Mouse (Mus musculus): ENCODE results near the gene Zmynd15. TPM values are rescaled to one million over a fixed set of nuclear protein-coding genes. Genes with fewer than 3 reads are reported as not detected.
A peak's percentile ranks its signal among the peaks of the same experiment; 100 is the strongest.

Gene Zmynd15
- polyA plus RNA-seq, 1 experiment: 1.5 TPM

- no peaks in the 10 kb centered on the region for H3K4me1 ChIP-seq (ENCODE audit: control insufficient read depth, insufficient read depth, low read length)
- 59% methylated on average over 14 of the region's 14 CpGs for WGBS
- H3K27ac ChIP-seq (ENCODE audit: control insufficient read depth, insufficient read depth, low read depth, low read length, poor library complexity): no peak overlapping the region
- TF ChIP-seq POLR2A (IDR thresholded peaks at IDR 0.05; ENCODE audit: borderline replicate concordance, control insufficient read depth, low read depth, low read length) (no peak), CTCF (IDR thresholded peaks at IDR 0.05; ENCODE audit: control insufficient read depth, insufficient read depth, low read length) (no peak)
- no peak overlapping the region for H3K4me3 ChIP-seq (replicated peaks; ENCODE audit: control insufficient read depth, low read depth, low read length)
Measured at GRCm38 (mm10) chr11:70499566-70500475, 40.6 kb downstream of the Zmynd15 start.

- H3K27ac ChIP-seq (ENCODE audit: control insufficient read depth, insufficient read depth, low read depth, low read length, poor library complexity): no peak overlapping the region
- TF ChIP-seq POLR2A (IDR thresholded peaks at IDR 0.05; ENCODE audit: borderline replicate concordance, control insufficient read depth, low read depth, low read length) (no peak), CTCF (IDR thresholded peaks at IDR 0.05; ENCODE audit: control insufficient read depth, insufficient read depth, low read length) (no peak)
- WGBS: 70% methylated on average over 1 of the region's 1 CpGs
- no peaks in the 10 kb centered on the region for H3K4me1 ChIP-seq (ENCODE audit: control insufficient read depth, insufficient read depth, low read length)
- H3K4me3 ChIP-seq (replicated peaks; ENCODE audit: control insufficient read depth, low read depth, low read length): no peak overlapping the region
Measured at GRCm38 (mm10) chr11:70500476-70500812, 41.2 kb downstream of the Zmynd15 start.

GRCm38 (mm10) chr11:70502018-70502417 lies 42.8 kb downstream of the Zmynd15 start:
- TF ChIP-seq POLR2A (IDR thresholded peaks at IDR 0.05; ENCODE audit: borderline replicate concordance, control insufficient read depth, low read depth, low read length) (no peak), CTCF (IDR thresholded peaks at IDR 0.05; ENCODE audit: control insufficient read depth, insufficient read depth, low read length) (no peak)
- 72% methylated on average over 3 of the region's 3 CpGs for WGBS
- Histone ChIP-seq H3K27ac (ENCODE audit: control insufficient read depth, insufficient read depth, low read depth, low read length, poor library complexity) (no peak overlapping the region), H3K4me3 (replicated peaks; ENCODE audit: control insufficient read depth, low read depth, low read length) (no peak overlapping the region), H3K4me1 (ENCODE audit: control insufficient read depth, insufficient read depth, low read length) (no peaks in the 10 kb centered on the region)

GRCm38 (mm10) chr11:70504970-70505369 lies 45.7 kb downstream of the Zmynd15 start, which contains the start of gene Tm4sf5:
Tm4sf5 (plus strand) TSS chr11:70505244.
- no peak within 1 kb of the TSS for H3K27ac ChIP-seq (ENCODE audit: control insufficient read depth, insufficient read depth, low read depth, low read length, poor library complexity)
- H3K4me3 ChIP-seq (replicated peaks; ENCODE audit: control insufficient read depth, low read depth, low read length): no peak within 1 kb of the TSS
- 59% methylated on average over 9 of the region's 9 CpGs for WGBS
- no peak for TF ChIP-seq POLR2A (IDR thresholded peaks at IDR 0.05; ENCODE audit: borderline replicate concordance, control insufficient read depth, low read depth, low read length)
- TF ChIP-seq CTCF (IDR thresholded peaks at IDR 0.05; ENCODE audit: control insufficient read depth, insufficient read depth, low read length): no peak
- H3K4me1 ChIP-seq (ENCODE audit: control insufficient read depth, insufficient read depth, low read length): no peaks in the 10 kb centered on the region

- Histone ChIP-seq H3K4me3 (replicated peaks; ENCODE audit: control insufficient read depth, low read depth, low read length) (no peak overlapping the region), H3K4me1 (ENCODE audit: control insufficient read depth, insufficient read depth, low read length) (no peaks in the 10 kb centered on the region), H3K27ac (ENCODE audit: control insufficient read depth, insufficient read depth, low read depth, low read length, poor library complexity) (no peak overlapping the region)
- 22% methylated on average over 4 of the region's 4 CpGs for WGBS
- TF ChIP-seq POLR2A (IDR thresholded peaks at IDR 0.05; ENCODE audit: borderline replicate concordance, control insufficient read depth, low read depth, low read length) (no peak), CTCF (IDR thresholded peaks at IDR 0.05; ENCODE audit: control insufficient read depth, insufficient read depth, low read length) (peak; percentile 57)
Measured at GRCm38 (mm10) chr11:70506385-70506784, 47.2 kb downstream of the Zmynd15 start.

- H3K27ac ChIP-seq (ENCODE audit: control insufficient read depth, insufficient read depth, low read depth, low read length, poor library complexity): no peak overlapping the region
- WGBS: 73% methylated on average over 7 of the region's 7 CpGs
- H3K4me1 ChIP-seq (ENCODE audit: control insufficient read depth, insufficient read depth, low read length): no peaks in the 10 kb centered on the region
- no peak for TF ChIP-seq POLR2A (IDR thresholded peaks at IDR 0.05; ENCODE audit: borderline replicate concordance, control insufficient read depth, low read depth, low read length)
- no peak for TF ChIP-seq CTCF (IDR thresholded peaks at IDR 0.05; ENCODE audit: control insufficient read depth, insufficient read depth, low read length)
- no peak overlapping the region for H3K4me3 ChIP-seq (replicated peaks; ENCODE audit: control insufficient read depth, low read depth, low read length)
Measured at GRCm38 (mm10) chr11:70506962-70507515, 47.8 kb downstream of the Zmynd15 start.

GRCm38 (mm10) chr11:70509753-70510564 lies 50.7 kb downstream of the Zmynd15 start:
- Histone ChIP-seq H3K4me1 (ENCODE audit: control insufficient read depth, insufficient read depth, low read length) (no peaks in the 10 kb centered on the region), H3K4me3 (replicated peaks; ENCODE audit: control insufficient read depth, low read depth, low read length) (no peak overlapping the region), H3K27ac (ENCODE audit: control insufficient read depth, insufficient read depth, low read depth, low read length, poor library complexity) (no peak overlapping the region)
- 16% methylated on average over 19 of the region's 19 CpGs for WGBS
- TF ChIP-seq CTCF (IDR thresholded peaks at IDR 0.05; ENCODE audit: control insufficient read depth, insufficient read depth, low read length) (peak; percentile 71), POLR2A (IDR thresholded peaks at IDR 0.05; ENCODE audit: borderline replicate concordance, control insufficient read depth, low read depth, low read length) (no peak)

GRCm38 (mm10) chr11:70511242-70511641 lies 52.0 kb downstream of the Zmynd15 start:
- WGBS: 69% methylated on average over 2 of the region's 2 CpGs
- Histone ChIP-seq H3K4me1 (ENCODE audit: control insufficient read depth, insufficient read depth, low read length) (no peaks in the 10 kb centered on the region), H3K27ac (ENCODE audit: control insufficient read depth, insufficient read depth, low read depth, low read length, poor library complexity) (no peak overlapping the region), H3K4me3 (replicated peaks; ENCODE audit: control insufficient read depth, low read depth, low read length) (no peak overlapping the region)
- TF ChIP-seq POLR2A (IDR thresholded peaks at IDR 0.05; ENCODE audit: borderline replicate concordance, control insufficient read depth, low read depth, low read length): no peak
- no peak for TF ChIP-seq CTCF (IDR thresholded peaks at IDR 0.05; ENCODE audit: control insufficient read depth, insufficient read depth, low read length)
